Mouse (Mus musculus) heart, postnatal 25 days (tissue): ENCODE measurements around the gene Olfr311. TPM values are rescaled to one million over a fixed set of nuclear protein-coding genes. Genes with fewer than 3 reads are reported as not detected.

ENCODE experiments used
- DNase-seq: peaks from one replicate; pipeline ENCODE4 v3.0.0; 2022; ENCODE audit warnings: low spot score
- intact Hi-C: fragments of 180-260 bp; cut with DNase I; formaldehyde crosslinking; loops from one replicate; pipeline ENCODE4 v1.15.1; 2025
- total RNA-seq, 2 experiments: library from RNA; stranded (reverse); gene quantifications; 2 replicates each; pipeline ENCODE4 v1.2.3; 2021

Gene Olfr311
- total RNA-seq, 2 experiments from 2014 or later: not detected

GRCm38 (mm10) chr11:58867039-58867953 is 28.2 kb downstream of the Olfr311 start, which contains the start of gene 2810021J22Rik:
Gene 2810021J22Rik, plus strand, starts transcription at chr11:58867216.
- peak; percentile 56 for DNase-seq
- intact Hi-C loops: no loop called here

DNA sequence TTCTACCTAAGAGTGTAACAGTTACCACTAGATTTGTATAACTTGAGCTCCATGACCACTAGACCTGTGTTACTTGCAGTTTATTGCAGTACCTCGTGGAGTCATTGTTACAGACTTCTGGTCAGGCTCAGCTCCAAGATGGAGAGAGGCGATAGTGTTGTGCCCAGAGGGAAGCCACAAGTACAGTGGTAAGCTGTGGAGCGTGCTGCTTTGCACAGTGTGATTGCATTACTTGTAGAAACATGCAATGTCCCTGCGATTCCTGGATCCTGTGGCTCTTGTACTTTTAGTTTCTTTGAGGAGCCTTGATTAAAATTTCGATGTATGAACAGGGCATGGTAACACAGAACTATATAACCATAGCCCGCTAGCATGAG is 28.9 kb downstream of the Olfr311 start:
- no peak for DNase-seq
- intact Hi-C loops: no loop called here

DNA sequence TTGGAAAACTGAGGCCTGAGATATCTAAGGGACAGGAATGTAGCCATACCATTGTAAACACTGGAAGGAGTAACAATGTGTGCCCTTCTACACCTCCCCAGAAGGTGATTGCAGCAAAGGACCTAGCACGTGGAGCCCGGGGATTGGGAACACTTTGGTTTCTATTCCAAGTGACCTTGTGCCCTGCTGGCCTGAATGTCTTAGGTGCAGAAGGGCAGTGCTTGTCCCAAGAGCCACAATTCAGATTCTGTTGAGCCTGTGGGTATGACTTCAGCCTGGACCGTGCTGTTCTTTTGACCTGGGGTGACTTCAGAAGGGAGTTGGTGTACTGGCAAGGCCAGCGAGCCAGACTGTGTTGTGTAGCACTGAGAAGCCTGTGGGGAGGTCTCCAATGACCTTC is 31.9 kb downstream of the Olfr311 start:
- no peak for DNase-seq

GRCm38 (mm10) chr11:58883756-58884155 is 44.7 kb downstream of the Olfr311 start:
- no peak for DNase-seq
- intact Hi-C loops: no loop called here

More for the DNA sequence above, 31.9 kb downstream of the Olfr311 start:
- intact Hi-C loops: no loop called here

- intact Hi-C loops: no loop called here
- no peak for DNase-seq
Observed at GRCm38 (mm10) chr11:58890511-58890910, 51.5 kb downstream of the Olfr311 start.

Other genes with a start within 250 kb of the Olfr311 start
- gene Olfr324, start 244.1 kb upstream of the Olfr311 start, total RNA-seq: not detected
- 10 to 100 TPM in 1 of 2 experiments, 1 to 10 TPM in 1; 8.1 to 18.7 TPM for gene 2210407C18Rik, start 223.2 kb upstream of the Olfr311 start, total RNA-seq
- not detected for gene Olfr323, start 208.8 kb upstream of the Olfr311 start, total RNA-seq
- gene Trim58, start 198.8 kb upstream of the Olfr311 start, total RNA-seq: under 1 TPM in 1 of 2 experiments, not detected in 1; 0.10 TPM
- gene Olfr322, start 180.5 kb upstream of the Olfr311 start, total RNA-seq: not detected
- gene Olfr320, start 158.2 kb upstream of the Olfr311 start, total RNA-seq: not detected
- not detected for gene Olfr319, start 140.1 kb upstream of the Olfr311 start, total RNA-seq
- not detected for gene Olfr318, start 115.2 kb upstream of the Olfr311 start, total RNA-seq
- not detected for gene Olfr317, start 100.0 kb upstream of the Olfr311 start, total RNA-seq
- not detected for gene Olfr316, start 86.5 kb upstream of the Olfr311 start, total RNA-seq
- gene Olfr315, start 66.1 kb upstream of the Olfr311 start, total RNA-seq: not detected
- not detected for gene Olfr314, start 56.3 kb upstream of the Olfr311 start, total RNA-seq
- not detected for gene Fam183b, start 37.3 kb upstream of the Olfr311 start, total RNA-seq
- not detected for gene Olfr313, start 24.3 kb upstream of the Olfr311 start, total RNA-seq
- gene Olfr312, start 10.0 kb upstream of the Olfr311 start, total RNA-seq: not detected
- 1 to 10 TPM; 2.1 to 2.3 TPM for gene Gm12258, start 7.9 kb downstream of the Olfr311 start, total RNA-seq
- gene 2810021J22Rik, start 28.0 kb downstream of the Olfr311 start, total RNA-seq: 1 to 10 TPM; 1.4 to 2.3 TPM
- gene Zfp39, start 65.0 kb downstream of the Olfr311 start, total RNA-seq: 1 to 10 TPM; 3.4 to 4.1 TPM
- not detected for gene Btnl10, start 78.7 kb downstream of the Olfr311 start, total RNA-seq
- 100 to 1,000 TPM; 163 to 167 TPM for gene Rnf187, start 99.7 kb downstream of the Olfr311 start, total RNA-seq
- gene Hist3h2ba, start 109.7 kb downstream of the Olfr311 start, total RNA-seq: 1 to 10 TPM; 1.8 to 2.3 TPM
- gene Hist3h2a, start 115.4 kb downstream of the Olfr311 start, total RNA-seq: 10 to 100 TPM; 17.1 to 21.3 TPM
- under 1 TPM; 0.10 to 0.17 TPM for gene Trim17, start 115.4 kb downstream of the Olfr311 start, total RNA-seq
- 10 to 100 TPM; 14.8 to 15.5 TPM for gene Trim11, start 138.8 kb downstream of the Olfr311 start, total RNA-seq